Mouse (Mus musculus): Measurements from ENCODE around the gene Rbms3. TPM values are rescaled to one million over a fixed set of nuclear protein-coding genes. Genes with fewer than 3 reads are reported as not detected.

Rbms3 gene
- total RNA-seq, 4 experiments from 2014 or later = 3.4 to 5.5 (median 3.5) TPM

- DNase-seq (ENCODE audit: low spot score in 2 of 2) = no peak
Observed at GRCm38 (mm10) chr9:117187116-117188034, 442.3 kb downstream of the Rbms3 start.

GRCm38 (mm10) chr9:117180658-117181057 lies 449.1 kb downstream of the Rbms3 start:
- no peak for DNase-seq (ENCODE audit: low spot score in 2 of 2)

GRCm38 (mm10) chr9:117178366-117178765 lies 451.3 kb downstream of the Rbms3 start:
- no peak for DNase-seq (ENCODE audit: low spot score in 2 of 2)

- DNase-seq (ENCODE audit: low spot score in 2 of 2) = no peak
Observed at GRCm38 (mm10) chr9:117172526-117172925, 457.2 kb downstream of the Rbms3 start.

- DNase-seq (ENCODE audit: low spot score in 2 of 2) = no peak
Observed at GRCm38 (mm10) chr9:117169196-117169595, 460.5 kb downstream of the Rbms3 start.

GRCm38 (mm10) chr9:117163143-117163542 lies 466.6 kb downstream of the Rbms3 start:
- no peak for DNase-seq (ENCODE audit: low spot score in 2 of 2)

GRCm38 (mm10) chr9:117161150-117161549 lies 468.6 kb downstream of the Rbms3 start:
- no peak for DNase-seq (ENCODE audit: low spot score in 2 of 2)

- no peak for DNase-seq (ENCODE audit: low spot score in 2 of 2)
Observed at GRCm38 (mm10) chr9:117156330-117156905, 473.3 kb downstream of the Rbms3 start.

GRCm38 (mm10) chr9:117154590-117154989 lies 475.1 kb downstream of the Rbms3 start:
- no peak for DNase-seq (ENCODE audit: low spot score in 2 of 2)

GRCm38 (mm10) chr9:117153686-117154274 lies 475.9 kb downstream of the Rbms3 start:
- DNase-seq (ENCODE audit: low spot score in 2 of 2) = no peak

- DNase-seq (ENCODE audit: low spot score in 2 of 2) = no peak
Observed at GRCm38 (mm10) chr9:117151951-117152350, 477.8 kb downstream of the Rbms3 start.

- no peak for DNase-seq (ENCODE audit: low spot score in 2 of 2)
Observed at GRCm38 (mm10) chr9:117144057-117144723, 485.5 kb downstream of the Rbms3 start.

- DNase-seq (ENCODE audit: low spot score in 2 of 2) = no peak
Observed at GRCm38 (mm10) chr9:117139971-117140370, 489.7 kb downstream of the Rbms3 start.

GRCm38 (mm10) chr9:117136410-117136809 lies 493.3 kb downstream of the Rbms3 start:
- DNase-seq (ENCODE audit: low spot score in 2 of 2) = no peak

- no peak for DNase-seq (ENCODE audit: low spot score in 2 of 2)
Observed at GRCm38 (mm10) chr9:117134043-117134442, 495.7 kb downstream of the Rbms3 start.

GRCm38 (mm10) chr9:117126816-117127215 lies 502.9 kb downstream of the Rbms3 start:
- DNase-seq (ENCODE audit: low spot score in 2 of 2) = no peak

GRCm38 (mm10) chr9:117125844-117126243 lies 503.9 kb downstream of the Rbms3 start:
- no peak for DNase-seq (ENCODE audit: low spot score in 2 of 2)

- DNase-seq (ENCODE audit: low spot score in 2 of 2) = no peak
Observed at GRCm38 (mm10) chr9:117121572-117121971, 508.1 kb downstream of the Rbms3 start.

GRCm38 (mm10) chr9:117117181-117117729 lies 512.5 kb downstream of the Rbms3 start:
- no peak for DNase-seq (ENCODE audit: low spot score in 2 of 2)

GRCm38 (mm10) chr9:117115609-117116008 lies 514.1 kb downstream of the Rbms3 start:
- DNase-seq (ENCODE audit: low spot score in 2 of 2) = no peak

- no peak for DNase-seq (ENCODE audit: low spot score in 2 of 2)
Observed at GRCm38 (mm10) chr9:117113592-117113991, 516.1 kb downstream of the Rbms3 start.

All from gastrocnemius, adult 8-10 months (tissue).